Mouse (Mus musculus): ENCODE measurements at regions not wholly inside any gene's neighbourhood (a gene's known extent, or its start where the extent isn't known, plus 50 kb on each side); places are given as distances from the start of the nearest gene placed in this dataset.
A peak's percentile ranks its signal among the peaks of the same experiment; 100 is the strongest.

DNA sequence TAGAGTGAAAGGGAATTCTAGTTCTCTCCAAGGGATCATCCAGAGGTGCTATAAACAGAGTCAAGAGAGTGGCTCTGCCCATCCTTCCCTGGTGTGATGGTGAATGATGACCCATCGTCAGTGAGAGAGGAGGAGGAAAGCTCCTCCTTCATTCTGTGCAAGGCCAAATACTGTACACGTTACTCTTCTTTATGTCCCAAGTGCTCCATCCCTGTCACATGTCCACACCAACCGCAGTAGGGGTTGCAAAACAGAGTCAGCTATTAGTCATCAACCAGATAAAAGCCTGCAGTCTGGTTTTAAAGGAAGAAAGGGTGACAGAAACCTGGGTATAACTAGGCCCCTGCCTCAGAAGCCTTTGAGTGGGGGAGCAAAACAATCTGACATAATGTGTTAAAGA lies 512.2 kb downstream of the Ccdc171 start:
- no peak for DNase-seq

DNA sequence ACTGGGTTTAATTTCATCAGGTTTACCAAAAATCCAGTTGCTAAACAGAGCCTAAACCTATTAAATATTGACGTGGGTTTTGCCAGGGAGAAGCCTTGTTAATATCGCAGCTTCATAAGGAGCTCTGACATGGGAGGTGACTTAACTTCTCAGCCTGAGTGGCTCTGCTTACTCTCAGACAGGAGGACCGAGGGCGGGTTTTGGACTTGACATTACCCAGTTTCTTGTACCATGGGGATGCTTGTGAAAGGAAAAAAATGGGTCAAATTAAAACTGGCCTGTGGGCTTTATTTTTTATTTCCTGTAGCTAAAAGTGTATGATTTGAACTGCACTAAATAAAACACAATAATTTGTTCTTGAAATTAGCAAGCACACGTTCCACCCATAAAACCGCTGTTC lies 524.9 kb downstream of the Ccdc171 start:
- no peak for DNase-seq

DNA sequence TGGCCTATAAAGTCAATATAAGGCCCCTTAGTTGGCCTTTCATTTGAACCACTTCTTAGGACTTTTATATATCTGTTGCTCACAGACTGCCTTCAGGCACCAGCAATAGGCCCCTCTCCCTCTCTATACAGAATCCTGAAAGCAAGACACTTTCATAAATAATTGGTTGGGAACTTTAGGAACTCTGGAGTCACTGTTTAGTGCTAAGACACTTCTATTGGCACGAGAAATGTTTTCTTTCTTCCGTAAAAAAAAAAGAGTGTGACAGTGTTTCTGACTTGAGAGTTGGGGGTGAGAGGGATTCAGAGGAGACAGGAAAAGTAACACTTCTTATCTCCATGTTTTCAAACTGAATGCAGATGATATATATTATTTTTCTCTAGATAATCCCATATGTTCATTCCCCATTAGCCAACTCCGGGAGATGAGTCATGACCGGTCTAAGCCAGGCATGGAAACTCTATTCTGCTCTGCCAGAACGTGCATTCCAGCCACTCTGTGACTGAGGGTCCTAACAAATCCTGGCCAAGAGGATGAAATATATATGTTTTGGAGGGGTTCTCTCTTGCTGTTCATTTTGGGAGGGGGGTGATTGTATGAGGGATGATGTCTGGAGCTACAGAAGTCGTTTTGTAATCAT lies 531.6 kb downstream of the Ccdc171 start:
- DNase-seq: no peak

DNA sequence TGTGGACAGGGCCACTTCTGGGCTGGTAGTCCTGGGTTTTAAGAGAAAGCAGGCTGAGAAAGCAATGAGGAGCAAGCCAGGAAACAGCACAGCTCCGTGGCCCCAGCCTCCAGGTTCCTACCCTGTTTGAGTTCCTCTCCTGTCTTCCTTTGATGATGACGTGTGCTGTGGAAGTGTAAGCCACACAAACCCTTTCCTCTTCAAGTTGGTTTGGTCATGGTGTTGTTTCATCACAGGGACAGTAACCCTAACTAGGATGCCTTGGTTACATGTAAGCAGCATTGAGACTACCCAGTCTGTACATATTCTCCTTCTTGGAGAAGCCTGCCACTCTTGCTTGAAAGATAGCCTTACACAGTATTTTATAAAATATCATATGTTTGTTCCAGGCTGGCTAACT lies 534.8 kb downstream of the Ccdc171 start:
- no peak for DNase-seq

DNA sequence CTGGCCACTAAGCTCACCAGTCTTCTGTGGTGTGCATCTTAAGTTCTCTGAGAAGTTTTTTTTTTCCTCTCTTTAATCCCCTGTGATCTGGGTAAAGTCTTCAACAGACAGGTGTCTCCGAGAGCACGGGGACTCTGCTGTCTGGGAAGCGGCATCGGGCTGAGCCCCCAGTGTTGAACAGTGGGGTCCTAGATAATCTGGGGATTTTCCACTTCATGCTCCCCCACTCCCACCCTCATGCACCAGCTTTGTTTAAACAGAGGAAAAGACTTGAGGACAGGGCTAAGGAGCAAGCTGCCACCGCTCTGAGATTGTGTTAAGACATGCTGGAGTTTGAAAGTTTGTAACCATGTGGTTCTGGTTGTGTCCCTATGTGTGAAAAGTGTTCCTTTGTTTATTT lies 538.4 kb downstream of the Ccdc171 start:
- no peak for DNase-seq

DNA sequence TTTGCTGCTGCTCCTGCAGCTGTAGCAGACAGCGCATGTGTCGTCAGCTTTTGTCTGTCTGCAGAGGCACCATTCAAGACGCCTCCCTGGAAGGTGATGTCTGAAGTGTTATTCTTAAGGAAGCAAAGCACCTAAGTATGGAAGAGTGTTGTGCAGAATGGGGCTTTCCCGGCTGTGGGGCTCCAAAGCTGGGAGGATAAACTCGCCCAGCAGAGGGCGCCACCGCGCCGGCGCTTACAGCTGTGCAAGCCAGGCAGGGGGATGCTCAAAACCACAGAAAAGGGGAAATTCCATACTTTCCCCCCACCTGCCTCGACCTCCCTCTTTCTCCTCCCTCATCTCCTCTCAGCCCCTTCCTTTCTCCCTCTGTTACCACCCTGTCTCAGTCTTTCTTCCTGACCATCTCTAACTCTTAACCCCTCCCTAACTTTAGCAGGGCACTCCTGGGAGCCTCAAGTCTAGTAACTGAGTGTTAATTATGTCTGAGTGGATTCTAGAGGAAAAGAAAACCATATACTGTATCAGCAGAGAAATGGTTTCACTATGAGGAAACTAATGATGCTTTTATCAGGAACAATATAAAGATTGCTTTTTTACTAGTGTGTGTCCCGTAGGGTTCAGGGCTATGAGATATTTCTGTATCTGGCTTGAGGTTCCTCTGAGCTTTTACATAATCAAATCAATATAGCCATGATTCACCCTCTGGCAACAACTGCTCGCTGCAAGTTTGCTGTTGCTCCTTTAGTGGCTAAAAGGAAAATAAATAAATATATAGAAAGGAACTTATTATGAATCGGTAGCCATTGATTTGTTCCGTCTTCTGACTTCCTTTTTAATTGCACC lies 539.5 kb downstream of the Ccdc171 start:
- DNase-seq: peak; percentile 36

DNA sequence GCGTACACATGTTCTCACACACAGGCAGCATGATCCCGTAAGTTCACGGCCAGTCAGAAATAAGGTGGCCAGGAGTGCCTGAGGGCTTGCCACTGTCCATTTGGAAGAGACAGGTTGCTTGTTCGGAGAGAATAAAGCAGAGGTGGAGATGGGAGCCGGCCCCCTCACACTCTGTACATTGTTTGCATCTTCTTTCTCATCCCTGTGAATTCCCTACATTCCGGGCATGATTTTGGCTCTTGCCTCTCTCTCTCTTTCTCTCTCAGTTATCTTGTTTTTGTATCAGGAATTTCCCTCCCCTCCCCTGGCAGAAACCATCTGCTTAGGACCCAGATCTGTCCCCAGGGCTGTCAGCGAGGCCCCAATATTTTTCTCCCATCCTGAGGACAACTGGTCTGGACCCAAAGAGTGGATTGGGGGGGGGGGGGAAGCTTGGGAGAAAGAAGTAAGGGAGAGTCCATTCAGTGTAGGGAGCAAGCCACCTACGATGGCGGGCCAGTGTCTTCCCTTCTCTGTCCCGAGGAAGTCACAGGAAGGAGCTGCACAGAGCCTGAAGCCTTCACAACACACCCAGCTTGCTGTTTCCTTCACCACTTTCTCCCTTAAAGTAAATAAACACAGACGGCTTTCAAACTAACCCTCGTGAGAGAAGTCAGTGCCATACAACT lies 540.2 kb downstream of the Ccdc171 start:
- no peak for DNase-seq

DNA sequence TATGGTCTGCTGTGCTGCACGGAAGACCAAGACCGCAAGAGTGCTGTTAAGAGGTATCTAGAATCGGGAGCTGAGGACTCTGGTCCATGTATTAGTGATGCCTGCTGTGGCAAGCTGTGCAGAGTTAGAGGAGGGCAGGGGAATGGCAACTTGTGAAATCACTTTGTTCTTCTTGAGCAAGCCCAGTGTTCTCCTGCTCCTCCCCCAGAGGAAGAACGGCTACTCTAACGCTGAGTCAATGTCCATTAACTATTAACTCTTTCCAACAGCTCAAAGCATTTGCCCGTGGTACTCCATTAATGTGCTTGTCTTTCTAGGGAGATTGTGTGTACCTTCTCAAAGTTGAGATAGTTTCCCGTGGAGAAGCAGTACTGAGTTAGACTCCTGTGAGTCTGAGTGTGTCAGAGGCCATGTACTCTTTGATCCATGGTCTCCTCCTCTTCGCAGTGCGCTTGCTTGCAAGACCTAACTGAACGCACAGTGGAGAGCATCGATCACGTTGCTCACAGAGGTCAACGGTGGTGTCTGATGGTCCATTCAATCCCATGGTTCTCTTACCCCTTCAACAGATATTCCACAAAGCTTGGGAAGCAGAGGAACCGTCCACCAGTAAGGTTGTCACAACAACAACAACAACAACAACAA lies 542.7 kb downstream of the Ccdc171 start:
- no peak for DNase-seq

DNA sequence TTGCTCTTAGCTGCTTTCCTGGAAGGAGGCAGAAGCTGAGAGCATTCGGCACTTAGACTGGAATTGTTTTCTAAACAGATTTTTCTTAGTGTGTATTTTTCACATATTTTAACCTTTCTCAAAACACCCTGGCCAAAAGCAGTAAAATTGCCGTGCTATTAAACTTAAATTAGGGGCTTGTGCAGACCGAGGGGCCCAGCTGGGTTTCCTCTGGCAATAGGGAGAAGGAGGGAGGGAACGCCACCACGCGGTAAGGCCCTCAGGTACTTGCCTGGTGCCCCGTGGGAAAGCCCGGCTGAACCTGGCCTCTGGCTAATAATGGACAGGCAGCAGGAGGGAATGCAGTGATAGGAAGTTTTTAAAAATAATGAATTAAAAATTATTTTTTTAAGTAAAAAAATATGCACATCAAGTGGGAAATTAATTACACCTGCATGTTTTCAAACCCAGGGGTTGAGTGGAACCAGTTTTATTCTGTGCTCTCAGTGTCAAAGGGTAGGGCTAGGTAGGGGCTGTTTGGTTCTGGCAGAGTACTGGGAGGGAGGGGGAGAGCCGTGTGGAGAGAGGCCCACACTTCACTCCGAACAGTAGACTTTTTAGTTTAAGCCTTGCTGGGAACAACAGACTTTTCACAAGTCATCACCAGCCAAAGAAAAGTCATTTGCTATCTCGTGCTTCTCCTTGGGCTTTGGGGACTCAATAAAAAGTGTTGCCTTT lies 543.8 kb downstream of the Ccdc171 start:
- DNase-seq: no peak

DNA sequence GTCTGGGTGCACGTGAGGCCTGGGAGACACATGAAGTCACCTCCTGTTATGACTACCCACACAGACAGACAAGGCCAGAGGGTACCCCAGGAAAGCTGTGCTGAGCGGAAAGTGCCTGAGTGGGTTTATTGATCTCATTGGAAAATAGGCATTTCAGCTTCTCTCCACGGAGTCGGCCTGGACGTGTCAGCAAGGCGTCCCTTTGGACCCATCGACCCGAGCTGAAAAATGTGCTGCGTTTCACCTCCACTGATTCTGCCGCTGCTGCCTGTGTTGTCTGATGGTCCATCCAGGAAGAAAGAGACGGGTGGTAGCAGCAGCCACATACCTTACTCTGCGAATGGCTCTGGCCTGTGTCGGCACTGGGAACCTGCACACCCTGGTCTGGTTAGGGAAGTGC lies 544.3 kb downstream of the Ccdc171 start:
- DNase-seq: no peak

DNA sequence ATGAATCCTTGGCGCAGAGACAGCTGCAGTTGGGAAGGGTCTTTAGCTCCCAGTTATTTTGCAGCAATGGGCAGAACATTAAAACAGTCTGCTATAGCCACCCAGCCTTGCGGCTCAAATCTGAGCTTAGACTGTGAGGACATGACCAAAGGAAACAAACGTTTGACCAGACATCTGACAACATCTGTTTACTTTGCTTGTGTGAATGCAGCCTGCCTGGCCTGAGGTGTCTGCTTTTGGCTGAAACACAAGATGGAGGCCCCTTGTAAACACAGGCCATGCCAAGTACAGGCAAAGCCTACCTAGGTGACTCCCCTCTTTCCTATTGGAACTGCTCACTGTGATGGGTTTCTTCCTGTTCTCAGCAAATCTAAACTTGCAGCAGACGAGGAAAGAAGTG lies 544.7 kb downstream of the Ccdc171 start:
- no peak for DNase-seq

DNA sequence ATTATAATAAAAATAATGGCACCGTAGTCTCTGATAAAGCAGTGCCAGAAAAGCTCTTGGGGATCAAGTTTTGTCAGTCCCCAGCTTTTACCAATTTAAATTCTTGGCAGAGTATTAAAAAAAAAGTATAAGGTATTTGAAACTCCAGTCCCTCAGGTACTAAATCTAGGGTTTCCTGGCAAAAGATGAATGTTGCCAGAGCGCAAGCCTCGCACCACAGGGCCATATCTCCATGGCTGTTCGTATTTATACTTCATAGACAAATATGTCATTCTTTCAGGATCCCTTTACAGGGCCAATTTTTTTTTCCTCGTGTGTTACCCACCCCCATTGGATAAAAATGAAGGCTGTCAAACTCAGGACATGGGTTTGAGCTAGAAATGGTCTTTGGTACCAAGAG lies 546.8 kb downstream of the Ccdc171 start:
- DNase-seq: no peak

DNA sequence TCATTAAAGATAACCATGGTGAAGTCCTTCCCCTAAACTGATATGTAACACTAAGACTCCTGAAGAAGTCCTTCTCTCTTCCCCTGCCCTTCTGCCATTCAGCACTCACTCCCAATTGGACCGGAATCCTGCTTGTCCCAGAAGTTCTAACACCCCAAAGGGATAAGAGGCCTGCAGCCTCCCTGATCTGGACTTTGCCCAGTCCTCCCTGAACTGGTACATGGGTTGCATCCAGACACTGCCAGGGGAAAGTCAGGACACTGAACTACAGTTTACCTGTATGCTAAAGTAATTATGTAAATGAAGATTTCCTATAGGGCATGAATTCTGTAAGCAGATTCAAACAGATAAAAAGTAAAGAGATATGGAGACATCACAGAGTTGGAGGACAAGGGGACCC lies 551.2 kb downstream of the Ccdc171 start:
- no peak for DNase-seq

DNA sequence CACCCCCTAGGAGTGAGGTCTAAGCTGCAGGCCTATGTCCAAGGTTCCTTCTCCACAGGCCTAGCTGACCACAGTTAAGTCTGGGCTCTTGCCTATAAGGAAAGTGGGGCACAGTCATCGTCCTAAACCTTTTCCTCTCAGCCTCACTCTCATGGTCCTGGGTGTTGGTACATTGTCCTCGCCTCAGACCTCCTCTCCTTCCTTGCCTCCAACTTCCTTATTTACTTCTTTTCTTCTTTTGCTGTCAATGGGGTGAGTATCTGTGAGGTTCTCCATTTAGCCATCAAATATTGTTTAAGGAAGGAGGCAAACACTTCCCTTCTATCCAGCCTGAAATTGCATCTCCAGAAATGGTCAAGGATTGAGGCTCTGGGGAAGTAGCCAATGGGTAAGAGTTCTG lies 554.2 kb downstream of the Ccdc171 start:
- DNase-seq: no peak

DNA sequence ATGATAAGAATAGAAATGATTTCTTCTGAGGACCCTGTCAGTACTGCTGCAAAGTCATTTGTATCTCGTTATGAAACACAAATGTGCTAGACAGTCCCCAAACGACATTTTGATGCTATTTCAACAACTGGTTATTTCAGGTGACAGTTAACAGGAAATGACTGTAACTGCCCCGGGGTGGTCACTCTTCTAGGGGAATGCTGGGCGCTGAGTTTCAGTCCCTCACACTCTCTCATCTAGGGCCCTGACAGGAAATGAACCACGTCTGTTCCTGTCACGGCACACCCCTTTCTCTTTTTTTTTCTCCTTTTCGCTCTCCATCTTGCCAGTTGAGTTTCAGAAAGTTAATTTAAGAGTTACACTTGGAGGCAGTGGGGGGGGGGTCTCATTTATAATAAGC lies 556.2 kb downstream of the Ccdc171 start:
- DNase-seq: no peak

DNA sequence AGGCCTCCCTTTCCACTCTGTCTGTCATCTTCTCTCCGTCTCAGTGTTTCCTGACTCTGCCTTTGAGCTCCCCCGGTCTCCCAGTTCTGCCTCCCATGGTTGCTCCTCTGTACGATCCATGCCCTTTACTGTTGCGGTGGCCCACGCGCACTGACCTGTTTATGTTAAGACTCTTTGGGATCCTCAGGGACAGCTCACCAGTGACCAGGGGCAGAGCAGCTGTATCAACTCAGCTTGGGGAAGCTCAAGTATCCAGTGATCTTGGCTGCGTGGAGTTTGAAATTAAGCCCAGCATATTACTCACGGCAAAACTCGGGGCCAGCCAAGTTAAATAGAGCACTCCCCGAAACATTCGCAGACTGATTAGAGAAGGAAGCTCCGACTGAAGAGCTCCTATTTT lies 562.8 kb downstream of the Ccdc171 start:
- no peak for DNase-seq

DNA sequence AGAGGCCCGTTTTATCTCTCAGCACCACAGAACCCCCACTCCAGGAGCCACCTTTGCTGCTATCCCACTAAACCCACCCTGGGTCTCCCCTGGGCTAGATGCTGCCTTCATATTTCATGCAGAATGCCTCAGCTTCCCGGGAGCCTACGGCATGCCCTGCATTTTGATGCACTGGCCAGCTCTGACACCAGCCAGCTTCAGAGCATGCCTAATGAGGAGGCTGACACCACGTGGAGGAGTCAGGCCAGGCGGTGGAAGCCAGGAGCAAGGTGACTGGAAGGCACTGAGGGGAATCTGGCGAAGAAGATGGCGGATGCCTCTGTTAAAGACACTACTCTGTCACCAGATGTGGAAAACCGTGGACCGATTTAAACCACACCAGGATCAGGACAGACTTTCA lies 567.2 kb downstream of the Ccdc171 start:
- no peak for DNase-seq

DNA sequence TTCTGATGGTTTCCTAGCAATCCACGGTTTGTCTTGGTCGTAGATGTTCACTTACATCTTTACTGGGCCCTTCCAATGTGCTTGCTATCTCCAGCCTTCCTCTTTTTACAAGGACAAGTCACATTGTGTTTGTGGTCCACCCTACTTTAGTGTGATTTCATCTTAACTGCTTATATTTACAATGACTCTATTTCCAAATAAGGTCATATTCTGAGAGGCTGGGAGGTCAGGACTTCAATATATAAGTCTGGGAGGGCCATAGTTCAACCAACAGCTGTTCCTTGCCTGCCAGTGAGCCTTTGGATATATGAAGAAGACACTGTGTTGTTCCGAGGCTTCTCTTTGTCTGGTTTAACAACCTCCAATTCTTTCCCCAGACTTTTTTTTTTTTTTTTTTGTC lies 569.9 kb downstream of the Ccdc171 start:
- DNase-seq: no peak

DNA sequence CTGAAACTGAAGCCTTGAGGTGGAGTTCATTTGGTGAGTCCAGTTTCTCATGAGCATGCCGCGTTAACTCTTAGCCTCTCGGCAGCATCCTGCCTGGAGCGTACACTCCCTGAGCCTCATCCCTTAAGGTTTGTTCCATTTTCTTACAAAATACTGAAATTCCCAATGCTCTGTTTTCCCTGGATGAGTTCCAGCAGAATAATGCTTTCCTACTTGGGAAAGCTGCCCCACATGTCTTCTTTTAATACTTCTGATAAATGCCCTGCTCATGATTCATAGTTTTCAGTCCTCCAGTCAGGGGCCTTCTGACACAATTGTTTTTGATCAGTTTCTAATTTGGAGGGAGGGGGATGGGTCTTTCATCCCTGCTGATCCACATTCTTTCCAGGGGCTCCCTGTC lies 570.7 kb downstream of the Ccdc171 start:
- DNase-seq: no peak

DNA sequence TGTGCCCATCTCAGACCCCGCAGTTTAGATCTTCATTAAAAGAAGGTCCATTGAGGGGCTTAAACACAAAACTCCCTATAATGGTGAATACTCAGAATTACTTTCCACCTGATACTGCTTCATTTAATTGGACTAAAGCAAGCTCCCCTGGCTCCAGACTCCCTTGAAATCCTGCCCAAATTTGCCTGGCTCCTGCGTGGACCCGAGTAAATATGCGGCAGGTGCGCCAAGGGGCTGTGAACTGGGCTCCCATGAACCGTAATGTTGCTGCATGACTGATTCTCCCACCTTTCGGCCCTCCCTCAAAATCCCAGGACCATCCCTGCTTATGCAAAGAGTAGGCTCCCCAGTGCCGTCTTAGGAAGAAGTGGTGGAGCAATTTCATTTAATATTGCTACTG lies 573.7 kb downstream of the Ccdc171 start:
- no peak for DNase-seq

DNA sequence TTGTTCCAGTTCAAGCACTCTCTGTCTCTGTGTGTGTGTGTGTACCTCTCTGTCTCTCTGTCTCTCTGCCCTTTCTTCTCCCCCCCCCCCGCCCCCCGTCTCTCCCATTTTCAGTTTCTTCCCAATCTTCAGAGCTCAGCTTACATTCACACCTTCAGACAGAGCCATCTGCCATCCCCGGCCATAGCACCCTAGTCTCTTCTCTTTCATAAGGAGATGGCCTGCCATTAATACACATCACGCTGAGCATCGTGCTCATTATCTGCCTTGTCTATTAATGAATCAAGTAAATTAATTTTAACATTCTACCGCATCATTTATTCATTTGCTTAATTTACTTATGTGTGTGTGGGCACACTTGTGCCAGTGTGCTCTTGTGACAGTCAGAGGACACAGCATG lies 573.2 kb downstream of the Bnc2 start:
- no peak for DNase-seq

DNA sequence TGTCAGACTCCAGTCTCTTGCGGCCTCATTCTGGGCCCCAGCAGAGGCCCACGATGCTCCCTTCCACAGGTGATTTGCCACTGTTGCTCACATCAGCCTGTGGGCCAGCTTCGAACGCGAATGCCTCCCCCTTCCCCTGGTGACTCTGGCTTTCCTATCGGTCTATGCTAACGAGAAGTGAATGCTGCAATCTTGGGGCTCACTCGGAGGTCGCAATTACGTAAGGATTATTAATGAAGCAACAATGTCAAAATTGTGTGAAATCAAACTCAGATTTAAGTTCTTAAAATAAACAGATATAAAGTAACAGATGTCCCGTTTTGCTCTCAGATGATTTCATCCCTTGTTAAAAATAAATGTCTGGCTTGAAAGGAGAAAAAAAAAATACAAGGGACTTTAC lies 572.3 kb downstream of the Bnc2 start:
- no peak for DNase-seq

DNA sequence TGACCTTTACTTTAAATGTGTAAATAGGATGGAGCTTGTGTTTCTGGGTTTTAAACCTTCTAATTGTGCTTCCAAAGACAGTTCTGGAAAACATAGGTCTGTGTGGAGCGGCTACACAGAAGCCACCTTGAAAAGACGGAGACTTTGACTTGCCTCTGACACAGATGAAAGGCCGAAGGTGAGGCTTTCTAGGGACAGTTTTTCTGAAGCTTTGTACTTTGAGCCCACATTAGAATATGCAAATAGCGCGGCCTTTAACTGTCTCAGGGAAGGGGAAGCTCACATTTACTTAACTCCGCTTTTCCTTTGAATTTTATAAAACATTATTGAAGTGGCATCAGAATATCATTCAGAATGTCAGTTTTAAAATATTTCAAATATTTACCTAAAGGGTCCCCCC lies 566.5 kb downstream of the Bnc2 start:
- no peak for DNase-seq
